Mouse (Mus musculus): ENCODE data around the gene Slc4a4. TPM values are rescaled to one million over a fixed set of nuclear protein-coding genes. Genes with fewer than 3 reads are reported as not detected.

The Slc4a4 gene
- polyA plus RNA-seq, 1 experiment from 2014 or later, result 0.70 TPM

- no peak overlapping the region for H3K4me3 ChIP-seq (replicated peaks)
- H3K9ac ChIP-seq, result no peak overlapping the region
- H3K36me3 ChIP-seq, result no peaks in the 10 kb centered on the region
- ATAC-seq (ENCODE audit: low read depth) (no peak), DNase-seq (no peak)
- no peaks in the 10 kb centered on the region for H3K9me3 ChIP-seq (replicated peaks)
- 0 out of 2 replicates have a peak, but pooled peaks cover 8% of the 10 kb centered on the region for H3K4me1 ChIP-seq (replicated peaks)
- H3K27ac ChIP-seq, result no peak overlapping the region
- no peaks in the 10 kb centered on the region for H3K27me3 ChIP-seq
- H3K4me2 ChIP-seq, result no peak overlapping the region
- WGBS (ENCODE audit: insufficient replicate concordance), result 68% methylated on average over 6 of the region's 6 CpGs
Observed at GRCm38 (mm10) chr5:88964685-88965290, 78.2 kb downstream of the Slc4a4 start.

DNA sequence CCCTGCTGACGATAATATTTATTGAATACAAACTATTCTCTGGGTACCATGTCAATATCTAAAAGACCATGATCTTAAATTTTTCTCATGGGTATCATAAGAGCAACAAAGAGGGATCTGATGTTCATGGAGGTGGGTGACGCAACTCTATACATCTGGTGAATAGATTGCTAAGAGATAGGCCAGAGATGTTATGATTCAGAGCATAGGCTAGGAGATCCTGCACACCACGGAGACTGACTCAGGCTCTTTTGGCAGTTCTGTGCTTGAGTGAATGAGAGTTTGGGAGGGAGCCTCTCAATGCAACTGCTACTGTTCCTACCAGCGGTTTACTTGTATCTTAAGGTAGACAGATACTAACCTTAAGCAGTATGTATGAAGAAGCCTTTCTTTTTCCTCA, 79.9 kb downstream of the Slc4a4 start:
- Histone ChIP-seq H3K4me1 (replicated peaks) (0 out of 2 replicates have a peak, but pooled peaks cover 2% of the 10 kb centered on the region), H3K4me2 (no peak overlapping the region), H3K4me3 (replicated peaks) (no peak overlapping the region), H3K9ac (no peak overlapping the region), H3K36me3 (no peaks in the 10 kb centered on the region), H3K27me3 (no peaks in the 10 kb centered on the region), H3K9me3 (replicated peaks) (no peaks in the 10 kb centered on the region), H3K27ac (no peak overlapping the region)
- ATAC-seq (ENCODE audit: low read depth) (no peak), DNase-seq (no peak)
- WGBS (ENCODE audit: insufficient replicate concordance), result 65% methylated on average over 4 of the region's 4 CpGs

- H3K4me2 ChIP-seq, result no peak overlapping the region
- H3K27me3 ChIP-seq, result no peaks in the 10 kb centered on the region
- WGBS (ENCODE audit: insufficient replicate concordance), result 47% methylated on average over 11 of the region's 11 CpGs
- no peak for DNase-seq
- no peak for ATAC-seq (ENCODE audit: low read depth)
- H3K36me3 ChIP-seq, result no peaks in the 10 kb centered on the region
- no peak overlapping the region for H3K4me3 ChIP-seq (replicated peaks)
- H3K9ac ChIP-seq, result no peak overlapping the region
- 0 out of 2 replicates have a peak, but pooled peaks cover 7% of the 10 kb centered on the region for H3K4me1 ChIP-seq (replicated peaks)
- no peak overlapping the region for H3K27ac ChIP-seq
- no peaks in the 10 kb centered on the region for H3K9me3 ChIP-seq (replicated peaks)
Observed at GRCm38 (mm10) chr5:88968923-88969639, 82.5 kb downstream of the Slc4a4 start.

DNA sequence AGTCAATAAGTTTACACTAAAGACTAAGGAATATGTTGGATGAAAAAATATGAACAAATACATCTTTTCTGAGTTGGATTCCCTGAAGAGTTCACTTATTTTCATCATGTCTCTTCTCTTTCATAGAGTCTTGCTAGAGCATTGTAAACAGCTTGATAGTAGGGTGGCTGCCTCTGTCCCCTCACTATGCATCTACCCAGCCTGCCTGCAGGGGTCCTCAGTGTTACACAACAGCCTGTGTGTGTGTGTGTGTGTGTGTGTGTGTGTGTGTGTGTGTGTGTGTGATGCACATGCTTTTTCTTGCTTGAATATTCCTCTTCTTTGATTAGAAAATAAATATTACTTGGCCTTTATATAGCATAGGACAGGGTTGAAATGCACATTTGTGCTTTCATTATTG, 84.9 kb downstream of the Slc4a4 start:
- no peaks in the 10 kb centered on the region for H3K36me3 ChIP-seq
- no peak overlapping the region for H3K4me2 ChIP-seq
- no peak overlapping the region for H3K9ac ChIP-seq
- H3K9me3 ChIP-seq (replicated peaks), result no peaks in the 10 kb centered on the region
- no peak overlapping the region for H3K27ac ChIP-seq
- no peaks in the 10 kb centered on the region for H3K27me3 ChIP-seq
- no peak for DNase-seq
- no peak for ATAC-seq (ENCODE audit: low read depth)
- H3K4me1 ChIP-seq (replicated peaks), result 0 out of 2 replicates have a peak, but pooled peaks cover 7% of the 10 kb centered on the region
- H3K4me3 ChIP-seq (replicated peaks), result no peak overlapping the region

DNA sequence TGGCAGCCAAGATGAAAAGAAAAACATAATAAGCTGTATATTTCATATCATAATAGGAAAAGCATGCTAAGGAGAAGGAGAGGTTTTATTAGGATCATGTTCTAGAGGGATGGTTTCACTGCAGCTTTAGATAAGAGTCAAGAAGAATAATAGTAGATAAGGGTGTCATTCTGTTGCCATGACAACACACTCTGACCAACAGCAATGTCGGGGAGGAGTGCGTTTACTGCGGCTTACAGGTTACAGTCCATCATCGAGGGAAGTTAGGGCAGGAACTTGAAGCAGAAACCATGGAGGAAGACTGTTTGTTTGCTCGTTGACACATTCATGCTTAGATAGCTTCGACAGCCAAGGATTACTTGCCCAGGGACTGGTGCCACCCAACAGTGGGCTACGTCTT, 85.7 kb downstream of the Slc4a4 start:
- DNase-seq, result no peak
- Histone ChIP-seq H3K4me2 (no peak overlapping the region), H3K9ac (no peak overlapping the region), H3K36me3 (no peaks in the 10 kb centered on the region), H3K4me1 (replicated peaks) (0 out of 2 replicates have a peak, but pooled peaks cover 7% of the 10 kb centered on the region), H3K9me3 (replicated peaks) (no peaks in the 10 kb centered on the region), H3K27ac (no peak overlapping the region), H3K27me3 (no peaks in the 10 kb centered on the region), H3K4me3 (replicated peaks) (no peak overlapping the region)
- ATAC-seq (ENCODE audit: low read depth), result no peak
- 30% methylated on average over 7 of the region's 7 CpGs for WGBS (ENCODE audit: insufficient replicate concordance)

- no peak overlapping the region for H3K9ac ChIP-seq
- no peak overlapping the region for H3K4me3 ChIP-seq (replicated peaks)
- ATAC-seq (ENCODE audit: low read depth), result no peak
- H3K4me1 ChIP-seq (replicated peaks), result 0 out of 2 replicates have a peak, but pooled peaks cover 7% of the 10 kb centered on the region
- no peak overlapping the region for H3K4me2 ChIP-seq
- H3K27ac ChIP-seq, result no peak overlapping the region
- 59% methylated on average over 1 of the region's 1 CpGs for WGBS (ENCODE audit: insufficient replicate concordance)
- no peaks in the 10 kb centered on the region for H3K27me3 ChIP-seq
- no peaks in the 10 kb centered on the region for H3K9me3 ChIP-seq (replicated peaks)
- DNase-seq, result no peak
- H3K36me3 ChIP-seq, result no peaks in the 10 kb centered on the region
Observed at GRCm38 (mm10) chr5:88973130-88973529, 86.5 kb downstream of the Slc4a4 start.

GRCm38 (mm10) chr5:88975694-88976093, 89.1 kb downstream of the Slc4a4 start:
- Histone ChIP-seq H3K4me2 (no peak overlapping the region), H3K4me1 (replicated peaks) (peaks cover 17% of the 10 kb centered on the region), H3K27me3 (no peaks in the 10 kb centered on the region), H3K9ac (no peak overlapping the region), H3K36me3 (no peaks in the 10 kb centered on the region), H3K27ac (no peak overlapping the region), H3K4me3 (replicated peaks) (no peak overlapping the region), H3K9me3 (replicated peaks) (no peaks in the 10 kb centered on the region)
- DNase-seq (no peak), ATAC-seq (ENCODE audit: low read depth) (no peak)

DNA sequence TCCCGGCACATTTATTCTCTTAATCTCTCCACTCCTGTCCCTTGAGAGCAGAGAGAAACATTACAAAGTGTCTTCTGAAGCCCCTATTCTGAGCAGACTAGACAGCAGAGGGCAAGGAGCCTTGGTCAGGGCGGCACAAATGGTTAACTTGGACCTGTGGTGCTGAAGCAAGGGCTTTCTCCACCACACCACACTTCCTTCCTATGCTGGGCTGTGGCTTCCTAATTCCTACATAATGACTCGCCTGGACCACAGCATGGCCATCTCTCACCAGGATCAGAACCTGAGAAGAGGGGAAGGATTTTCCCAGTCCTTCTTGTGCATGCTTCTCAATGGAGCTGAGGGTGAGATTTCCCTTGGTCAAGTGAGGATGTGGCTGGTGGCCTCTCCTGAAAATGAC, 89.8 kb downstream of the Slc4a4 start:
- Histone ChIP-seq H3K4me2 (no peak overlapping the region), H3K9ac (no peak overlapping the region), H3K9me3 (replicated peaks) (no peaks in the 10 kb centered on the region), H3K27me3 (no peaks in the 10 kb centered on the region), H3K36me3 (no peaks in the 10 kb centered on the region), H3K27ac (no peak overlapping the region), H3K4me1 (replicated peaks) (peaks cover 24% of the 10 kb centered on the region), H3K4me3 (replicated peaks) (no peak overlapping the region)
- no peak for DNase-seq
- 30% methylated on average over 3 of the region's 3 CpGs for WGBS (ENCODE audit: insufficient replicate concordance)
- no peak for ATAC-seq (ENCODE audit: low read depth)

GRCm38 (mm10) chr5:88980740-88981139, 94.1 kb downstream of the Slc4a4 start:
- Histone ChIP-seq H3K9me3 (replicated peaks) (no peaks in the 10 kb centered on the region), H3K4me1 (replicated peaks) (peaks cover 35% of the 10 kb centered on the region), H3K9ac (no peak overlapping the region), H3K27ac (0 out of 2 replicates have a peak overlapping the region, but pooled peaks have one; percentile 20), H3K4me2 (peak overlapping the region; percentile 52), H3K36me3 (no peaks in the 10 kb centered on the region), H3K4me3 (replicated peaks) (no peak overlapping the region), H3K27me3 (no peaks in the 10 kb centered on the region)
- WGBS (ENCODE audit: insufficient replicate concordance), result 45% methylated on average over 4 of the region's 4 CpGs
- no peak for DNase-seq
- ATAC-seq (ENCODE audit: low read depth), result no peak

DNA sequence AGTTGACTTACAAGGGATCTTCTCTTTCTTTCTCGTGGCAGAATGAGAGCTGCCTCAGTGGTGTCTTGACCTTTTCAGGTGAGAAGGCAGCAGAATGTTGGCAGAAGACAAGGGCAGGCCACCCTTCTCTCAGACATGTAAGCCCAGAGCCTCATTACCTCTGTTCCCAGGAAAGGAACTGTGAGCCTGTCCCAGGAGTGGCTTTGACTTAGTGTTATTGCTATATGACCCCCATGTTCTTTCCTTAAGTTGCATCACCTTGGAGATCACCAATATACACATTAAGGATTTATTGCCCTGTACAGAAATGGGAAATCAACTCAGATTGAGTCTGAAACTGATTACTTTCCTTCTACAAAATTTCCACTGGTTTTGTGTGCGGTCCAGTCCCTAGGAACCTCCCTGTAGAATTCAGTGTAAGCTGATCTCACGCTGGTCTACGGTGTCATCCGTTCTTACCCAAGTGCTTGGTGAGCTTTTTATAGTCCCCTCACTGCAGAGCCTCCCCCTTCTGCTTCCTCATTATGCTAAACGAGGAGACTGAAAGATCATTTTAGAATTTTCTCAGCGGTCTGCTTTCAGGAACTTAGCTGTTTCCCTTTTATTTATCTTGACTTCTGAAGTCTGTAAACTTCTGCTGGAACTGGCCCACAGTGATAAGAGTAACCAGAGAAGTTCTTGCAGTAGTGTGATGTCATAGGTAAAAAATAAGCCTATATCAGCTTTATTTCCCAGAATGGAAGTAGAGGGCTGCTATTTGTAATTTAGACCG, 94.8 kb downstream of the Slc4a4 start:
- no peaks in the 10 kb centered on the region for H3K27me3 ChIP-seq
- H3K9me3 ChIP-seq (replicated peaks), result no peaks in the 10 kb centered on the region
- peaks cover 35% of the 10 kb centered on the region for H3K4me1 ChIP-seq (replicated peaks)
- peak; percentile 28 for DNase-seq
- peak overlapping the region; percentile 14 for H3K4me3 ChIP-seq (replicated peaks)
- peak overlapping the region; percentile 39; the same call in 1 of the 2 replicates for H3K9ac ChIP-seq
- no peaks in the 10 kb centered on the region for H3K36me3 ChIP-seq
- 11% methylated on average over 8 of the region's 8 CpGs for WGBS (ENCODE audit: insufficient replicate concordance)
- peak overlapping the region; percentile 52 for H3K4me2 ChIP-seq
- peak overlapping the region; percentile 50 for H3K27ac ChIP-seq
- peak; percentile 90 for ATAC-seq (ENCODE audit: low read depth)

- Histone ChIP-seq H3K4me1 (replicated peaks) (peaks cover 35% of the 10 kb centered on the region), H3K9me3 (replicated peaks) (no peaks in the 10 kb centered on the region), H3K9ac (peak overlapping the region; percentile 39; the same call in 1 of the 2 replicates), H3K4me2 (peak overlapping the region; percentile 52), H3K27me3 (no peaks in the 10 kb centered on the region), H3K27ac (peak overlapping the region; percentile 50), H3K4me3 (replicated peaks) (0 out of 2 replicates have a peak overlapping the region, but pooled peaks have one; percentile 14), H3K36me3 (no peaks in the 10 kb centered on the region)
- 33% methylated on average over 3 of the region's 3 CpGs for WGBS (ENCODE audit: insufficient replicate concordance)
- ATAC-seq (ENCODE audit: low read depth), result no peak
- DNase-seq, result no peak
Observed at GRCm38 (mm10) chr5:88982040-88982736, 95.6 kb downstream of the Slc4a4 start.

All from liver, embryonic 13.5 days (tissue).